Mouse (Mus musculus) liver, embryonic 11.5 days (tissue): ENCODE results near the gene Fgf10. TPM values are rescaled to one million over a fixed set of nuclear protein-coding genes. Genes with fewer than 3 reads are reported as not detected.

Experiments
- ATAC-seq: fragments of 200-750 bp; cut with Nextera tagmentation; replicated peaks from 2 replicates; pipeline ENCODE4 v1.8.0; 2017; ENCODE audit warnings: moderate number of reproducible peaks, mild to moderate bottlenecking, moderate TSS enrichment, moderate library complexity; ENCODE audit not compliant: low FRiP score
- DNase-seq: peaks from one replicate; pipeline ENCODE4 v3.0.0-alpha.2; 2017; ENCODE audit warnings: low spot score
- H3K27ac ChIP-seq: fragments of 300-500 bp; sonication (generic); 2 replicates; pipeline ENCODE4 v1.5.1; 2014; ENCODE audit warnings: mild to moderate bottlenecking, low read depth, low read length, control low read depth
- H3K27me3 ChIP-seq: fragments of 300-500 bp; sonication (generic); replicated peaks from 2 replicates; pipeline ENCODE4 v1.6.1; 2014; ENCODE audit warnings: low read length, mixed read lengths; ENCODE audit not compliant: control insufficient read depth, insufficient read depth
- H3K36me3 ChIP-seq: fragments of 300-500 bp; sonication (generic); 2 replicates; pipeline ENCODE4 v1.6.1; 2014; ENCODE audit warnings: mild to moderate bottlenecking, low read length, moderate library complexity, mixed read lengths; ENCODE audit not compliant: control insufficient read depth, insufficient read depth
- H3K4me1 ChIP-seq: fragments of 300-500 bp; sonication (generic); replicated peaks from 2 replicates; pipeline ENCODE4 v1.6.1; 2014; ENCODE audit warnings: low read length, mixed read lengths; ENCODE audit not compliant: control insufficient read depth, insufficient read depth
- H3K4me2 ChIP-seq: fragments of 300-500 bp; sonication (generic); 2 replicates; pipeline ENCODE4 v1.6.1; 2014; ENCODE audit warnings: mild to moderate bottlenecking, control low read depth, moderate library complexity
- H3K4me3 ChIP-seq: fragments of 300-500 bp; sonication (generic); 2 replicates; pipeline ENCODE4 v1.5.1; 2014; ENCODE audit warnings: low read depth, low read length, control low read depth
- H3K9ac ChIP-seq: fragments of 300-500 bp; sonication (generic); 2 replicates; pipeline ENCODE4 v1.6.1; 2014; ENCODE audit warnings: low read depth, low read length, control low read depth
- H3K9me3 ChIP-seq: fragments of 300-500 bp; sonication (generic); 2 replicates; pipeline ENCODE4 v1.6.1; 2016; ENCODE audit warnings: low read length, inconsistent platforms, mixed read lengths; ENCODE audit not compliant: control insufficient read depth
- WGBS: fragments of 180-500 bp; shearing (Covaris S2); extraction: QIAGEN DNeasy Blood & Tissue Kit; methylation state at CpG from one replicate; pipeline ENCODE4 v1.1.7; 2014; 5-methylcytosine and 5-hydroxymethylcytosine counted together
- polyA plus RNA-seq: library from polyadenylated mRNA; unstranded; fragments of >200 nt; fragmentation: Nextera tagmentation; extraction: Ambion mirVana; gene quantifications from 2 replicates; pipeline ENCODE4 v1.2.1, GENCODE M21; 2014

Fgf10 gene
- polyA plus RNA-seq, 1 experiment from 2014 or later, result 2.2 TPM

GRCm38 (mm10) chr13:118714284-118715065 lies 44.9 kb downstream of the Fgf10 start:
- H3K27me3 ChIP-seq, result peaks cover 34% of the 10 kb centered on the region
- peak overlapping the region; percentile 50 for H3K4me3 ChIP-seq
- no peaks in the 10 kb centered on the region for H3K36me3 ChIP-seq
- no peaks in the 10 kb centered on the region for H3K4me1 ChIP-seq
- H3K4me2 ChIP-seq, result peak overlapping the region; percentile 83
- ATAC-seq (peak; percentile 41; the same call in 1 of the 2 replicates), DNase-seq (peak; percentile 50)
- 0 out of 2 replicates have a peak overlapping the region, but pooled peaks have one; percentile 42 for H3K9ac ChIP-seq
- H3K9me3 ChIP-seq, result no peaks in the 10 kb centered on the region
- H3K27ac ChIP-seq, result no peak overlapping the region
- WGBS, result under 1% methylated on average over 32 of the region's 36 CpGs

GRCm38 (mm10) chr13:118715066-118716018 lies 45.8 kb downstream of the Fgf10 start:
- Histone ChIP-seq H3K4me3 (peak overlapping the region; percentile 50), H3K27me3 (peaks cover 34% of the 10 kb centered on the region), H3K36me3 (no peaks in the 10 kb centered on the region), H3K4me2 (peak overlapping the region; percentile 83), H3K9me3 (no peaks in the 10 kb centered on the region), H3K4me1 (no peaks in the 10 kb centered on the region), H3K27ac (no peak overlapping the region), H3K9ac (no peak overlapping the region)
- ATAC-seq, result peak; percentile 35; the same call in 1 of the 2 replicates
- DNase-seq, result no peak
- WGBS, result under 1% methylated on average over 31 of the region's 31 CpGs

- H3K27me3 ChIP-seq, result peaks cover 34% of the 10 kb centered on the region
- no peaks in the 10 kb centered on the region for H3K9me3 ChIP-seq
- no peak for ATAC-seq
- no peak overlapping the region for H3K9ac ChIP-seq
- DNase-seq, result no peak
- H3K36me3 ChIP-seq, result no peaks in the 10 kb centered on the region
- no peak overlapping the region for H3K27ac ChIP-seq
- H3K4me3 ChIP-seq, result peak overlapping the region; percentile 50
- 16% methylated on average over 8 of the region's 8 CpGs for WGBS
- no peaks in the 10 kb centered on the region for H3K4me1 ChIP-seq
- peak overlapping the region; percentile 83 for H3K4me2 ChIP-seq
Observed at GRCm38 (mm10) chr13:118716265-118716664, 46.7 kb downstream of the Fgf10 start.

- 56% methylated on average over 1 of the region's 1 CpGs for WGBS
- H3K27me3 ChIP-seq, result peaks cover 34% of the 10 kb centered on the region
- H3K4me3 ChIP-seq, result no peak overlapping the region
- H3K4me1 ChIP-seq, result no peaks in the 10 kb centered on the region
- no peaks in the 10 kb centered on the region for H3K9me3 ChIP-seq
- H3K9ac ChIP-seq, result no peak overlapping the region
- no peak for ATAC-seq
- H3K36me3 ChIP-seq, result no peaks in the 10 kb centered on the region
- no peak overlapping the region for H3K27ac ChIP-seq
- DNase-seq, result no peak
- no peak overlapping the region; the same call in 1 of the 2 replicates for H3K4me2 ChIP-seq
Observed at GRCm38 (mm10) chr13:118716726-118717125, 47.1 kb downstream of the Fgf10 start.

- H3K27ac ChIP-seq, result no peak overlapping the region
- ATAC-seq (no peak), DNase-seq (no peak)
- H3K36me3 ChIP-seq, result no peaks in the 10 kb centered on the region
- no peak overlapping the region for H3K9ac ChIP-seq
- no peak overlapping the region for H3K4me3 ChIP-seq
- no peaks in the 10 kb centered on the region for H3K9me3 ChIP-seq
- H3K4me1 ChIP-seq, result no peaks in the 10 kb centered on the region
- WGBS, result 62% methylated on average over 3 of the region's 3 CpGs
- peaks cover 28% of the 10 kb centered on the region for H3K27me3 ChIP-seq
- no peak overlapping the region for H3K4me2 ChIP-seq
Observed at GRCm38 (mm10) chr13:118718396-118718795, 48.8 kb downstream of the Fgf10 start.

- Histone ChIP-seq H3K9ac (no peak overlapping the region), H3K36me3 (no peaks in the 10 kb centered on the region), H3K4me3 (no peak overlapping the region), H3K4me1 (no peaks in the 10 kb centered on the region), H3K27me3 (no peaks in the 10 kb centered on the region), H3K9me3 (no peaks in the 10 kb centered on the region), H3K27ac (no peak overlapping the region), H3K4me2 (no peak overlapping the region)
- 43% methylated on average over 1 of the region's 1 CpGs for WGBS
- no peak for DNase-seq
- ATAC-seq, result no peak
Observed at GRCm38 (mm10) chr13:118721668-118722067, 52.1 kb downstream of the Fgf10 start.

- ATAC-seq (no peak), DNase-seq (no peak)
- 55% methylated on average over 12 of the region's 12 CpGs for WGBS
- H3K9ac ChIP-seq, result no peak overlapping the region
- H3K9me3 ChIP-seq, result no peaks in the 10 kb centered on the region
- no peak overlapping the region for H3K27ac ChIP-seq
- no peak overlapping the region for H3K4me3 ChIP-seq
- no peaks in the 10 kb centered on the region for H3K36me3 ChIP-seq
- no peaks in the 10 kb centered on the region for H3K27me3 ChIP-seq
- no peaks in the 10 kb centered on the region for H3K4me1 ChIP-seq
- no peak overlapping the region for H3K4me2 ChIP-seq
Observed at GRCm38 (mm10) chr13:118731850-118732552, 62.4 kb downstream of the Fgf10 start.

- Histone ChIP-seq H3K9ac (no peak overlapping the region), H3K27me3 (no peaks in the 10 kb centered on the region), H3K4me3 (no peak overlapping the region), H3K4me2 (no peak overlapping the region), H3K4me1 (no peaks in the 10 kb centered on the region), H3K9me3 (no peaks in the 10 kb centered on the region), H3K36me3 (no peaks in the 10 kb centered on the region), H3K27ac (no peak overlapping the region)
- WGBS, result 80% methylated on average over 2 of the region's 2 CpGs
- DNase-seq (no peak), ATAC-seq (no peak)
Observed at GRCm38 (mm10) chr13:118739854-118740411, 70.3 kb downstream of the Fgf10 start.
